Mouse (Mus musculus) embryonic fibroblast, embryonic 13.5 days (primary cell): ENCODE data around the gene Higd1b. TPM values are rescaled to one million over a fixed set of nuclear protein-coding genes. Genes with fewer than 3 reads are reported as not detected.

ENCODE experiments used
- H3K27ac ChIP-seq: 2 replicates; pipeline ENCODE4 v1.5.1; 2012; ENCODE audit warnings: low read length, control low read depth, inconsistent platforms; ENCODE audit not compliant: insufficient read depth
- H3K4me1 ChIP-seq: 2 replicates; pipeline ENCODE4 v1.6.1; 2011; ENCODE audit warnings: low read length; ENCODE audit not compliant: control insufficient read depth, insufficient read depth
- H3K4me3 ChIP-seq: 2 replicates; pipeline ENCODE4 v1.5.1; 2011; ENCODE audit warnings: mild to moderate bottlenecking, control low read depth, low read length; ENCODE audit not compliant: insufficient read depth
- CTCF ChIP-seq: IDR thresholded peaks from 2 replicates; pipeline ENCODE4 v1.5.1; 2011; ENCODE audit warnings: mild to moderate bottlenecking, control low read depth, low read length, moderate library complexity, borderline replicate concordance; ENCODE audit not compliant: insufficient read depth
- POLR2A ChIP-seq: IDR thresholded peaks from 2 replicates; pipeline ENCODE4 v1.6.1; 2011; ENCODE audit warnings: low read depth, mild to moderate bottlenecking, control low read depth, low read length, moderate library complexity
- polyA plus RNA-seq: library from polyadenylated mRNA; stranded (reverse); fragments of >200 nt; gene quantifications from 2 replicates; pipeline ENCODE4 v1.2.4, GENCODE M21; 2011; ENCODE audit warnings: low read depth; ENCODE audit not compliant: missing spikeins, insufficient read length

Higd1b gene
- polyA plus RNA-seq, 1 experiment = not detected

GRCm38 (mm10) chr11:102819783-102820385 lies 15.8 kb upstream of the Higd1b start:
- TF ChIP-seq POLR2A = no peak
- TF ChIP-seq CTCF = no peak
- Histone ChIP-seq H3K27ac (peak overlapping the region; percentile 58), H3K4me1 (peaks cover 5% of the 10 kb centered on the region), H3K4me3 (peak overlapping the region; percentile 39)

DNA sequence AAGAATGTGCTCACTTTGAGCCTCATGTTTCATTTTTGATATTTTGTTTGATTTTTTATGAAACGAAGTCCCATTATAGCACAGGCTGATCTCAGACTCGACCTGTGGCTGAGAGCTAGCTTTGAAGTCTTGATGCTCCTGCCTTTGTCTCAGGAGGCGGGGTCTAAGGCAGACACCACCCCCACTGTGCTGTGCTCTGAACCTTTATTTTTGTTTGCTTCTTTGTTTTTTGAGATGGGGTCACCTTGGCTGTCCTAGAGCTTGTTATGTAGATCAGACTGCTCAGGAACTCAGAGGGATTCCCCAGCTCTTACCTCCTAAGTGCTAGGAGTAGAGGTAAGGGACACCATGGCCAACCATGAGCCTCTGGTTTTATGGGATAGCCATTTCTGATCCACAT lies 15.2 kb upstream of the Higd1b start:
- TF ChIP-seq CTCF = no peak
- Histone ChIP-seq H3K27ac (no peak overlapping the region), H3K4me3 (no peak overlapping the region), H3K4me1 (peaks cover 5% of the 10 kb centered on the region)

DNA sequence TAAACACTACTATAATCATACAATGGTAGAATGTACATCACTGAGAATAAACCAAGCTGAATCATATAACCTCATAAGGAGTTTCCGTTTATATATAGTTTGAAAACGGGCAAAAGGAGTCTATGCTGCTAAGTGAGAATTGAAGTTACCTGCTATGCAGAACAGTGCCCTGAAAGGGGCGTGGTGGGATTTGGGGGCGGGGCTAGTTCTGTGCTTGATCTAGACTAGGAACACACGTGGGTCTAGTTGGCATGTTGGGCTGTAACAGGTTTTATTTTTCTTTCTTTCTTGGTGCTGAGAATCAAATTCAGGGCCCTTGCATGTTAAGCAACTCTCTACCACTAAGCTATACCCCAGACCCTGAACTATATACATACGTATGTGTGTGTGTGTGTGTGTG lies 14.4 kb upstream of the Higd1b start:
- Histone ChIP-seq H3K27ac (no peak overlapping the region), H3K4me1 (peaks cover 3% of the 10 kb centered on the region), H3K4me3 (no peak overlapping the region)
- TF ChIP-seq POLR2A (no peak), CTCF (no peak)

DNA sequence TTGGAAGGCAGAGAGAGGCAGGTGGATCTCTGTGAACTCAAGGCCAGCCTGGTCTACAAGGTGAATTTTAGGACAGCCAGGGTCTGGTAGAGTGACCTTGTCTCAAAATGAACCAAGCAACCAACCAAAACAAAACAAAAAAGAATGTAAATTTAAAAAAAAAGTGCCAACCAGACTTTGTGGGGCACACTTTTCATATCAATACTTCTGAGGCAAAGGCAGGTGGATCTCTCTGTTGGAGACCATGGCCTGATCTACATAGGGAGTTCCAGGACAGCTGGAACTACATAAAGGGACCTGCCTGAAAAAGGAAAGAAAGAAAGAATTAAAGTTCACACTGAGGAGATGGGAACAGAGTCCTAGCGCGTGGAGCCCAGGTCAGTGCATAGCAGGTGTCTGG lies 9.2 kb upstream of the Higd1b start:
- H3K27ac ChIP-seq = no peak overlapping the region
- no peak overlapping the region for H3K4me3 ChIP-seq
- TF ChIP-seq POLR2A (no peak), CTCF (no peak)
- no peaks in the 10 kb centered on the region for H3K4me1 ChIP-seq

GRCm38 (mm10) chr11:102827097-102827496 lies 8.6 kb upstream of the Higd1b start:
- no peaks in the 10 kb centered on the region for H3K4me1 ChIP-seq
- no peak overlapping the region for H3K4me3 ChIP-seq
- TF ChIP-seq POLR2A (no peak), CTCF (no peak)
- H3K27ac ChIP-seq = no peak overlapping the region

DNA sequence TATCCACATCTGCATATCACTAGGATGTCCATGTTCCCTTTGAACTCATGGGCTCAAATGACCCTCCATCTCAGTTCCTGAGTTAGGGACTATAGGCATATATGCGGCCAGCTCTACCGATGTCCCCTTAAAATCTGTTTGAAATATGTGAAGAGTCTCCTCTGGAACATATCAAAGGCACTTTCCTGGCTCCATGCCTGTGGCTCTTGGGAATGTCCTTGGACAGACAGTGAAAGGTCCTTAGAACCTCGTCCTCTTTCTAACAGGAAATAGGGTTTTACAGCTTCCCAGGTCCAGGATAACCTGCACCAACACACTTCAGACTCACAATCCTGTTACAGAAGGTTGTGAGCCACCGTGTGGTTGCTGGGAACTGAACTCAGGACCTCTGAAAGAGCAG lies 5.4 kb upstream of the Higd1b start:
- H3K4me3 ChIP-seq = no peak overlapping the region
- TF ChIP-seq POLR2A (no peak), CTCF (no peak)
- no peak overlapping the region for H3K27ac ChIP-seq
- H3K4me1 ChIP-seq = no peaks in the 10 kb centered on the region

- Histone ChIP-seq H3K27ac (no peak overlapping the region), H3K4me1 (no peaks in the 10 kb centered on the region), H3K4me3 (no peak overlapping the region)
- TF ChIP-seq POLR2A (no peak), CTCF (no peak)
These were observed 2.9 kb upstream of the Higd1b start for GRCm38 (mm10) chr11:102832700-102833297.

- Histone ChIP-seq H3K4me3 (no peak overlapping the region), H3K4me1 (no peaks in the 10 kb centered on the region), H3K27ac (no peak overlapping the region)
- TF ChIP-seq CTCF (no peak), POLR2A (no peak)
These were observed 1.4 kb upstream of the Higd1b start for GRCm38 (mm10) chr11:102834219-102834618.

- Histone ChIP-seq H3K27ac (no peak overlapping the region), H3K4me3 (no peak overlapping the region), H3K4me1 (no peaks in the 10 kb centered on the region)
- TF ChIP-seq CTCF (no peak), POLR2A (no peak)
These were observed 497 bp downstream of the Higd1b start for GRCm38 (mm10) chr11:102836146-102836545.

- no peak for TF ChIP-seq POLR2A
- TF ChIP-seq CTCF = no peak
These were observed 1.7 kb downstream of the Higd1b start for GRCm38 (mm10) chr11:102837385-102837784.

GRCm38 (mm10) chr11:102838126-102838525 lies 2.5 kb downstream of the Higd1b start:
- TF ChIP-seq CTCF (no peak), POLR2A (no peak)
- Histone ChIP-seq H3K4me3 (no peak overlapping the region), H3K27ac (no peak overlapping the region), H3K4me1 (no peaks in the 10 kb centered on the region)

More at GRCm38 (mm10) chr11:102837385-102837784, 1.7 kb downstream of the Higd1b start:
- Histone ChIP-seq H3K4me3 (no peak overlapping the region), H3K27ac (no peak overlapping the region), H3K4me1 (no peaks in the 10 kb centered on the region)
